Mouse (Mus musculus): ENCODE results near the gene Naa60.

Naa60 gene

GRCm38 (mm10) chr16:3885065-3885670 is 13.0 kb downstream of the Naa60 start:
- peak; percentile 43 for DNase-seq (ENCODE audit: low read depth, low spot score)

- DNase-seq (ENCODE audit: low read depth, low spot score): no peak
Observed at GRCm38 (mm10) chr16:3891621-3892295, 19.6 kb downstream of the Naa60 start.

- DNase-seq (ENCODE audit: low read depth, low spot score): no peak
Observed at GRCm38 (mm10) chr16:3893739-3894138, 21.6 kb downstream of the Naa60 start.

DNA sequence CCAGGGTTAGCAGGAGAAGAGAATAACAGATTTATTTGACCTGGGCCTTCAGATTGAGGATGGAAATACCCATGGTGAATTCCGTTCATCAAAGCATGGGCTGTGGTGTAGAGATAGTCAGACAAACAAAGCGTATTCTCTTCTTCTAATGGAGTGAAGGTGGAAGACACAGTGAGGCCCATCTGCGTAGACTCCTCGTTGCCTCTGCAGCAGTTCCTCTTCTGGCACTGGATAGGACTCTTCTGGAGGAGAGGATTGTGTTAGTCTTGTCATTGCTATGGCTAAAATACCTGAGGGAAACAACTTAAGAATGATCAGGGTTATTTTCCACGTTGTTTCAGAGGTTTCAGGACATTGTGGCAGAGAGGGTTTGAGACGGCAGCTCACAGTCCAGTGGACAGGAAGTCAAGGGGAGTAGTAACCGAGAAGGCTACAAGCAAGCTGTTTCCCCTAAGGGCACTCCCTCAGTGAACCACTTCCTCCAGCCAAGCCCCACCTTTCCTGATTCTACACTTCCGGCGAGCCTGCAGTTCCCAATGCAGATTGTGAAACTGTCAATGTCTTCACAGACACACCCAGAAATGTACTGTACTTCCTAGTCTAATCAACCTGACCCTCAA is 23.1 kb downstream of the Naa60 start:
- DNase-seq (ENCODE audit: low read depth, low spot score): peak; percentile 49

DNA sequence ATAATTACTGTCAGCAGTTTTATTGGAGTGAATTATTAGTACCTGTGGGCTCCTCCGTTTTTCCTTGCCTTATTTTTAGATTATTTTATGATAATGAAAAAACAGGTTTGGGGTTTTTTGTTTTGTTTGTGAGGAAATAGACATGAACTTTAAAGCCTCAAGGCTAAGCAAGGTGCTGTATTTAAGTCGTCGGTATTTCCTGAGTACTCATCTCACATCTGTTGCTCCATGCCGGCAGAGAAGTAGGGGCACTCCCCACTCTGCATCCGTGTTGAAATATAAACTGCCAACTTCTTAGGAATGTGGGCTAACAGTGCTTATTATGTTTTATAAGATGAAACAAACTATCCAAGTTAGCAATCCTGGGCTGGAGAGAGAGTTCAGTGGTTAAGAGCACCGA is 23.9 kb downstream of the Naa60 start:
- DNase-seq (ENCODE audit: low read depth, low spot score): no peak

GRCm38 (mm10) chr16:3896553-3896952 is 24.4 kb downstream of the Naa60 start:
- no peak for DNase-seq (ENCODE audit: low read depth, low spot score)

DNA sequence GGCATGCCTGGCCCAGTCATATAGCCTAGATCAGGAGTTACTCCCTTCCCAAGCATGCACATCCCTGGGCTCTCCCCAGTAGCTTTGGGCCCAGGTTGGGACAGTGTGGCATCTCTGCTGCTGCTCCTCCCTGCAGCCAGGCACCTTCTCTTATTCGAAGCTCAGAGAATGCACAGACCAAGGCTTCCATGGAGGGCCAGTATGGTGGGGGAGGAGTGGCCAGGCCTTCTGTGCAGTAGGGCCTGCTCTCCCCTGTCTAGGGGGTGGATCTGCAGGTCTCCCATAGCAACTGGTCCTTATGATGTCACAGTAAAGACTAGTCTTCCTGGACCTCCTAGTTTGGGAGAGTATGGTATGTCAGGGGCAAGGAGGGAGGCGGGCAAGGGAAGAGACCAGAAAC is 35.3 kb downstream of the Naa60 start:
- DNase-seq (ENCODE audit: low read depth, low spot score): no peak

DNA sequence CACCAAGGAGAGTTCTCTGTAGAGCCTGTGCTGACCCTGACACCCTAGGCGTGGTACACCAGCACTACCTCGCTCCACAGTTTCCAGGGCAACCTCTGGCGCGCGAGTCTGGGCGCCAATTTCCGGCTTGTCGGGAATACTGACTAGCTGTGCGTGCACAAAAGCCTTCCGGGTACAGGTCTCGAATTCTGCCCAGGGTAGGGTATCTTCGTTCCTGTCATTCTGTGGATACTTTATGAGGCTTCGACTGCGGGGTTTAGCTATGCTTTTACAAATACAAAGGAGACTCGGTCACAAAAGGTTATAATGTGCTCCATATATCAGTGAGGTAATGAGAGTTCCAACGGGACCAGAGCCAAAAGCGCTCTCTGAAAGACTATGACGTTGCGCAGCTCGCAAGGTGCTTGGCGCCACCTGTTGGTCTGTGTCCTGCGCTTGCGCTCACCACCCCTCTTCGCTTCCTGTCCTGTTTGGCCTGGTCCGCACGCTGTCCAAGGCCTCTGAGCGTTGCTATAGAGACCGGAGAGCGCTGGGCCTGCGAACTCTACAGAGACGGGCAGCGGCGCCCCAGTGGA is 36.4 kb downstream of the Naa60 start, which contains the start of the genes 1700037C18Rik and Cluap1:
Gene 1700037C18Rik (minus strand): TSS at position 153 of the 575 bp plus-strand sequence.
Gene Cluap1 (plus strand): TSS at position 265 of the 575 bp plus-strand sequence.
- DNase-seq (ENCODE audit: low read depth, low spot score): peak; percentile 97

DNA sequence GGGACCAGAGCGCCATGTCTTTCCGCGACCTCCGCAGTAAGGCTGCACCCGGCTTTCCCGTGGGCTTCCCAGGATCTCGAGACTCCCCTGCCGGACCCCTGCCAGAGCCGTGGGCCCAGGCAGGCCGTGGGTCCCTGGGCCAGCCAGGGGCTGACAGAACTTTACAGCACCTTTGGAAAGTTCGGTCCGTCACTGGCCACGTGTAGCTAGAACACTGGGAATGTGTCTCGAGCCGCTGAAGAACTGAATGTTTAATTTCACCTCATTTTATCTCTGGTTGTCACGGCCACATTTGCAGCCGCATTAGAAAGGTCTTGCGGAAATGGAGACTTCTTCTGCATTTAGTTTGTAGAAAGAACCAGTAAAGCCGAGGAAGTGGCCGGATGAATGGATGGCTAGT is 36.9 kb downstream of the Naa60 start:
- no peak for DNase-seq (ENCODE audit: low read depth, low spot score)

DNA sequence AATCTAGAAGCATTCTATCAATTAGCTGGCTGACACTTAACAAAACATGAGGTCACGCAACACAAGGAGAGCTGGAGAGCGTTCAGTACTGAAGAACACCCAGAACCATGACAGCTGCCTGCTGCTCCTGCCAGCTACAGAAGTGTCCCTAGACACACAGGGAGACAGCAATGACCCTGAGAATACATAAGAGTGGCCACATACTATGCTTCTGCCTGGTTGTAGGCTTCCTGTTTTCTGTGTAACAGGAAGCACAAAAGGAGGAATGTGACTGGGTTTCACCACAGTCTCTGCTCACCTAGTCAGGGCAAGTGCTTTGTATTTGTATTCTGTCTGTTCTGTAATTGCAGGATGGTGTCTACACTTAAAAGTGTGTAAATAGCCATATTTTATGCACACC is 48.6 kb downstream of the Naa60 start:
- DNase-seq (ENCODE audit: low read depth, low spot score): no peak

DNA sequence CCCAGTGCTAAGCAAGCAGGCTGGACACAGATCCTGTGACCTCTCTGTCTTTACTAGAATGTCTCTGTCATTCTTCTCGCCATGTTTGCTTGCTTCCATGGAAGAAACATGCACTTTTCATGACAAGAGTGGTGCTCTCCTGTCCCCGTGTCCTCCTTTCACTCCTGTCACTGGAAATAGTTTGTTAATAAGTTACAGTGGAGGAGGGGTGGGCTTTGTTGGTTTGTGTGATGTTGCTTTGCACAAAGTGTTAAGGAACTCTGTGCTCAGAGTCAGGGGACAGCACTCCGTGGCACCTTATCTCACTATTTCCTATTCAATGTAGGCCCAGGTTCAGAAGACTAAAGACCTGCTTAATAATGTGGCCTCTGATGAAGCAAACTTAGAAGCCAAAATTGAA is 51.3 kb downstream of the Naa60 start:
- DNase-seq (ENCODE audit: low read depth, low spot score): no peak

GRCm38 (mm10) chr16:3923966-3924365 is 51.8 kb downstream of the Naa60 start:
- DNase-seq (ENCODE audit: low read depth, low spot score): no peak

DNA sequence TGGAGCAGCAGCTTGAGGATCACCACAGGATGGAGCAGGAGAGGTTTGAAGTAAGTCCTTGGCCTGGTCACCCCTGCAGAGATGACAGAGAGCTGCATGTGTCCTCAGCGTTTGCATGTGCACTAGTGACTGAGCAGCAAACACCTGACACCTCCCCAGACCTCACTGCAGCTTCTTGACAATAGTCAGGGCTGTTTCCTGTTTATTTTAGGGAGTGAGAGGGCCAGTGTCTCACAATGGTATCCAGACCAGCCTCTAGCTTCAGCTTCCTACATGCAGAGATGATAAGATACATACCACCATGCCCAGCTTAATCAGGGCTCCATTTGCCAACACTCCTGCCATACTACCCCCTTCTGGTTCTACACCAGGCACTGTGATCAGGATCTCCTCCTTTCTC is 56.4 kb downstream of the Naa60 start:
- peak; percentile 64 for DNase-seq (ENCODE audit: low read depth, low spot score)

DNA sequence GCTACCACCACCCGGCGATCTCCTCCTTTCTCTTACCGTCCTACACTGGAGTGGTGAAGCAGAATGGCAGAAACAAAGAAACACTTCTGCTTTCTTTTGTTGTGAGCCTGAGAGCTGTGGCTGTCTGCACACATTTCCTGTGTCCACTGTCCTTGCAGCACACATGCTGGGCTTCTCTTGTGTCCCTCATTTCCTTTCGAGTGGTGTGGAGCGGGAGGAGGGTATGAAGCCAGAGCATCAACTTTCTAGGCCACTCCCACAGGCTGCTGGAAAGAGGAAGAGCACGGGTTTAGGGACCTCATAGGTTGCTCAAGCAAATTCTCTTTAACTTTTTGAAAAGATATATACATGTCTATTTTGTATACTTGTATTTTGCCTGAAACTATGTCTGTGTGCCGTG is 57.0 kb downstream of the Naa60 start:
- DNase-seq (ENCODE audit: low read depth, low spot score): peak; percentile 51

- DNase-seq (ENCODE audit: low read depth, low spot score): no peak
Observed at GRCm38 (mm10) chr16:3933536-3933935, 61.4 kb downstream of the Naa60 start.

GRCm38 (mm10) chr16:3934091-3934490 is 61.9 kb downstream of the Naa60 start:
- DNase-seq (ENCODE audit: low read depth, low spot score): no peak

GRCm38 (mm10) chr16:3934701-3935100 is 62.5 kb downstream of the Naa60 start:
- DNase-seq (ENCODE audit: low read depth, low spot score): no peak

DNA sequence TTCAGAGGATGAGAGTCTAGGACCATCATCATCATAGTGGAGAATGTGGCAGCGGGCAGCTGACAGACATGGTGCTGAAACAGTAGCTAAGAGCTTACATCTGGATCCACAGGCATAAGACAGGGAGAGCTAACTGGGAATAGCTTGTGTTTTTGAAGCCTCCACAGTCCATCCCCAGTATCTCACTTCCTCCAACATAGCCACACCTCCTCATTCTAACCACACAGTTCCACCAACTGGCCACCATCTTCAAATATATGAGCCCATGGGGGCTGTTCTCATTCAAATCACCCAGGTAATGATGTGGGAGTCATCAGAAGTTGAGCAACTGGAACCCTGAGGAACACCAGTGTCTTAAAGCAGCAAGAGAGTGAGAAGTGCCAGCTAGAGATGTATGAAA is 79.0 kb downstream of the Naa60 start:
- DNase-seq (ENCODE audit: low read depth, low spot score): peak; percentile 17
